Mouse (Mus musculus): ENCODE measurements around the gene Krt81.

Krt81 gene

GRCm38 (mm10) chr15:101453093-101453736 is 10.3 kb downstream of the Krt81 start:
- DNase-seq (ENCODE audit: low spot score in 2 of 2) = peak; percentile 63 to 66

GRCm38 (mm10) chr15:101447444-101447843 is 16.1 kb downstream of the Krt81 start, which contains the start of gene Krt88:
TSS of gene Krt88 (plus strand) at chr15:101447744.
- no peak for DNase-seq (ENCODE audit: low spot score in 2 of 2)

GRCm38 (mm10) chr15:101446572-101446971 is 17.0 kb downstream of the Krt81 start:
- no peak for DNase-seq (ENCODE audit: low spot score in 2 of 2)

GRCm38 (mm10) chr15:101440837-101441236 is 22.7 kb downstream of the Krt81 start:
- DNase-seq (ENCODE audit: low spot score in 2 of 2) = peak in 1 of 2 experiments; percentile 8

GRCm38 (mm10) chr15:101438555-101438954 is 25.0 kb downstream of the Krt81 start, which contains the start of gene Krt87:
TSS of gene Krt87 (minus strand) at chr15:101438804.
- no peak for DNase-seq (ENCODE audit: low spot score in 2 of 2)

- no peak for DNase-seq (ENCODE audit: low spot score in 2 of 2)
These were observed 26.9 kb downstream of the Krt81 start for GRCm38 (mm10) chr15:101436611-101437010.

- no peak for DNase-seq (ENCODE audit: low spot score in 2 of 2)
These were observed 38.6 kb downstream of the Krt81 start for GRCm38 (mm10) chr15:101424914-101425313.

- DNase-seq (ENCODE audit: low spot score in 2 of 2) = no peak
These were observed 42.6 kb downstream of the Krt81 start for GRCm38 (mm10) chr15:101420903-101421302.

GRCm38 (mm10) chr15:101418950-101419349 is 44.6 kb downstream of the Krt81 start:
- DNase-seq (ENCODE audit: low spot score in 2 of 2) = no peak

- DNase-seq (ENCODE audit: low spot score in 2 of 2) = no peak
These were observed 48.6 kb downstream of the Krt81 start for GRCm38 (mm10) chr15:101414807-101415565.

GRCm38 (mm10) chr15:101413916-101414635 is 49.5 kb downstream of the Krt81 start:
- no peak for DNase-seq (ENCODE audit: low spot score in 2 of 2)

GRCm38 (mm10) chr15:101412188-101412587 is 51.4 kb downstream of the Krt81 start:
- DNase-seq (ENCODE audit: low spot score in 2 of 2) = no peak

- DNase-seq (ENCODE audit: low spot score in 2 of 2) = no peak
These were observed 52.8 kb downstream of the Krt81 start, which contains the start of gene Krt7 for GRCm38 (mm10) chr15:101410775-101411174. TSS of gene Krt7 (plus strand) at chr15:101411043.
